Mouse (Mus musculus) forebrain, embryonic 13.5 days (tissue): ENCODE measurements at regions not wholly inside any gene's neighbourhood (a gene's known extent, or its start where the extent isn't known, plus 50 kb on each side); places are given as distances from the start of the nearest gene placed in this dataset.
A peak's percentile ranks its signal among the peaks of the same experiment; 100 is the strongest.

Source experiments
- ATAC-seq: fragments of 200-750 bp; cut with Nextera tagmentation; 2 replicates; pipeline ENCODE4 v1.8.0; 2017
- H3K27ac ChIP-seq: fragments of 300-500 bp; sonication (generic); 2 replicates; pipeline ENCODE4 v1.5.1; 2015; ENCODE audit warnings: inconsistent platforms, mild to moderate bottlenecking, moderate library complexity
- H3K27me3 ChIP-seq: fragments of 300-500 bp; sonication (generic); 2 replicates; pipeline ENCODE4 v1.6.1; 2015; ENCODE audit warnings: mild to moderate bottlenecking, inconsistent platforms
- H3K36me3 ChIP-seq: fragments of 300-500 bp; sonication (generic); 2 replicates; pipeline ENCODE4 v1.6.1; 2015; ENCODE audit warnings: mild to moderate bottlenecking, inconsistent platforms; ENCODE audit not compliant: poor library complexity, severe bottlenecking
- H3K4me1 ChIP-seq: fragments of 300-500 bp; sonication (generic); 2 replicates; pipeline ENCODE4 v1.6.1; 2015; ENCODE audit warnings: inconsistent platforms
- H3K4me2 ChIP-seq: fragments of 300-500 bp; sonication (generic); 2 replicates; pipeline ENCODE4 v1.6.1; 2015; ENCODE audit warnings: inconsistent platforms, mild to moderate bottlenecking, moderate library complexity
- H3K4me3 ChIP-seq: fragments of 300-500 bp; sonication (generic); 2 replicates; pipeline ENCODE4 v1.5.1; 2015; ENCODE audit warnings: mild to moderate bottlenecking, inconsistent platforms
- H3K9ac ChIP-seq: fragments of 300-500 bp; sonication (generic); 2 replicates; pipeline ENCODE4 v1.6.1; 2015; ENCODE audit warnings: mild to moderate bottlenecking, inconsistent platforms
- H3K9me3 ChIP-seq: fragments of 300-500 bp; sonication (generic); replicated peaks from 2 replicates; pipeline ENCODE4 v1.6.1; 2016; ENCODE audit warnings: inconsistent platforms
- WGBS: fragments of 180-500 bp; shearing (Covaris S2); methylation state at CpG from one replicate; pipeline ENCODE4 v1.1.7; 2015; 5-methylcytosine and 5-hydroxymethylcytosine counted together

DNA sequence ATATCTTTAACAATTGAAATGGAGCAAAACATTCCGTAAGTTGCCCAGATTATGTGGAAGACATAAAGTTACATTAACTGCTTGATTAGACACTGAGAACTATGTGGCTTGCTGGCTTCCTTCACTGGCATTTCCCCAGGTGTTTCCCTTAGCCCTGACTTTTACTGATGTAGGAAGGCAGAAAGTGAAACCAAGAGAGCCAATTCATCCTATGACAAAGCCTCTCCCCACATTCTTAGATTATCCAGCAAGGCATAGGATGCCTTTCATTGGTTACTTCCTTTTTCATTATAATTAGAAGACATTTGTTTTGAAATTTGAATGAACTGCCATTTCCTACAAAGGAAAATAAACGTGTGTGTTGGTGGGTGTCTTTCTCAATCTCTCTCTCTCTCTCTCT lies 72.1 kb downstream of the Cdc42ep3 start:
- H3K4me1 ChIP-seq = no peaks in the 10 kb centered on the region
- H3K4me2 ChIP-seq = no peak overlapping the region
- no peak overlapping the region for H3K9ac ChIP-seq
- no peaks in the 10 kb centered on the region for H3K36me3 ChIP-seq
- H3K27me3 ChIP-seq = no peaks in the 10 kb centered on the region
- WGBS = 47% methylated on average over 2 of the region's 2 CpGs
- H3K27ac ChIP-seq = no peak overlapping the region
- H3K4me3 ChIP-seq = no peak overlapping the region
- no peak for ATAC-seq
- H3K9me3 ChIP-seq = no peaks in the 10 kb centered on the region

- Histone ChIP-seq H3K4me3 (no peak overlapping the region), H3K27me3 (no peaks in the 10 kb centered on the region), H3K9ac (no peak overlapping the region), H3K4me1 (no peaks in the 10 kb centered on the region), H3K36me3 (no peaks in the 10 kb centered on the region), H3K9me3 (no peaks in the 10 kb centered on the region), H3K4me2 (no peak overlapping the region), H3K27ac (no peak overlapping the region)
- WGBS = 86% methylated on average over 8 of the region's 8 CpGs
- ATAC-seq = no peak
These were observed 81.3 kb downstream of the Cdc42ep3 start for GRCm38 (mm10) chr17:79273551-79273950.

GRCm38 (mm10) chr17:79259691-79260090 lies 95.2 kb downstream of the Cdc42ep3 start:
- Histone ChIP-seq H3K4me1 (0 out of 2 replicates have a peak, but pooled peaks cover 3% of the 10 kb centered on the region), H3K36me3 (no peaks in the 10 kb centered on the region), H3K27ac (no peak overlapping the region), H3K9me3 (no peaks in the 10 kb centered on the region), H3K9ac (no peak overlapping the region), H3K4me2 (no peak overlapping the region), H3K27me3 (no peaks in the 10 kb centered on the region), H3K4me3 (no peak overlapping the region)
- no peak for ATAC-seq
- 68% methylated on average over 5 of the region's 5 CpGs for WGBS

DNA sequence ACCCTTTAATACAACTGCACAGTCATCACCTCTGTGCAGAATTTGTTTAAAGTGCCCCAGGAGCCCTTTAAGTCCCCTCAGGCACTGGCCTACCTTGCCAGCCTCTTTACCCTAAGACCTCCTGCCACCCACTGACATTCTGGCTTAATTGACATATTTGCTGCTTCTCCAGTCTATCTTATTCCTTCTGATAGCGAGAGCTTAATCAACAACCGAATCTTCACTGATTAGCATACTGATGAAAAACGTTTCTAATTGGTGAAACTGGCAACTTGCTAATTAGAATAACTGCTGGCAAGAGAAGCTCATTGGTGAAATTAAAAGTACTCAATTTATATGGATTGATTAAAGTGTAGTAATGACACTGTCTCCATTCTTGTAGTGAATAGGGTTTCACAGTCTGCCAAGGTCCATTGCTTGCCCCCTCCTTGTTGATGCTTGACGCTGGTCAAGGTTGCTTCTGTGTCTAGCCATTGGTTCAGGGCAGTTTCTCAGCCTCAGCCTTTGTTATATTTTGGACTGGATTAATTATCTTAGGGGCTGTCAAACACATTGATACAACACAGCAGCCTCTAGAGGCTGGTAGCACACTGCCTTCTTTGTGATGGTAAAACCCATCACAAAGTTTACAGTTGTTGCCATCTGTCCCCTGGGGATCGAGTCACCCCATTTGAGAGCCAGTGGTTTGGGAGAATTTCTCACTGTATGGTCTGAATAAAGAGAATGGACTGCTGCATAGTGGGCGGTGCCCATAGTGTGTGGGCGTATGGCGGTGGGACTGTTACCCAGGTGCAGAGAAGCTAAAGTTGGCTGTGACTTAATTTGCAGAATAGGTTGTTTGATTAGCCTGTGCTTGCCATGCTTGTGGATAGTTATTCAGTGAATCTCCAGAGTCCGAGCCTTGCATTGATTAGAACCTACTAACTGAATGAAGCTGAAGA lies 107.7 kb downstream of the Cdc42ep3 start:
- H3K36me3 ChIP-seq = no peaks in the 10 kb centered on the region
- H3K4me2 ChIP-seq = no peak overlapping the region
- peaks cover 6% of the 10 kb centered on the region; the same call in 1 of the 2 replicates for H3K9me3 ChIP-seq
- no peaks in the 10 kb centered on the region for H3K27me3 ChIP-seq
- H3K9ac ChIP-seq = no peak overlapping the region
- peaks cover 16% of the 10 kb centered on the region for H3K4me1 ChIP-seq
- peak; percentile 81 for ATAC-seq
- H3K4me3 ChIP-seq = no peak overlapping the region
- H3K27ac ChIP-seq = no peak overlapping the region
- 44% methylated on average over 9 of the region's 9 CpGs for WGBS

GRCm38 (mm10) chr17:79244121-79244520 lies 110.8 kb downstream of the Cdc42ep3 start:
- no peak for ATAC-seq
- no peak overlapping the region for H3K4me2 ChIP-seq
- H3K27ac ChIP-seq = no peak overlapping the region
- H3K9me3 ChIP-seq = peaks cover 6% of the 10 kb centered on the region; the same call in 1 of the 2 replicates
- peaks cover 16% of the 10 kb centered on the region for H3K4me1 ChIP-seq
- H3K27me3 ChIP-seq = no peaks in the 10 kb centered on the region
- no peaks in the 10 kb centered on the region for H3K36me3 ChIP-seq
- no peak overlapping the region for H3K9ac ChIP-seq
- no peak overlapping the region for H3K4me3 ChIP-seq
- 83% methylated on average over 11 of the region's 11 CpGs for WGBS

DNA sequence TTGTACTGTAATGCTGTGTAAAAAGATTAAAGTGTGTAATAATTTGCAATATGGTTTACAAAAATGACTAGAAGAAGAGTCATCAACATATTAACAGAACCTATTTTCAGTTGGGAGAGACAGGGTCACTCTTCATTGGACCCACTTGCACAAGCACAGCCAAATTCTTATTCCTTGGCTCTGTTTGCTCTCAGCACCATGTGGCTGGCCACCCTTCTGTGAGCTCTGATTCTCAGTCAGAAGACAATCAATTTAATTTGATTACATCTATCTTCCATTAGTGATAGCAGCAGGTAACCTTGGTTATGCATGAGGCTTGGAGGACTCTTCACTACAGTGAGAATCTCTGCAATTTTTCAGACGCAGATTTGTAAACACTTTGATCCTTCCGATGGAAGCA lies 111.5 kb downstream of the Cdc42ep3 start:
- H3K4me1 ChIP-seq = peaks cover 16% of the 10 kb centered on the region
- WGBS = 94% methylated on average over 2 of the region's 2 CpGs
- ATAC-seq = no peak
- no peak overlapping the region for H3K9ac ChIP-seq
- no peak overlapping the region for H3K4me3 ChIP-seq
- no peak overlapping the region for H3K27ac ChIP-seq
- peaks cover 6% of the 10 kb centered on the region; the same call in 1 of the 2 replicates for H3K9me3 ChIP-seq
- H3K36me3 ChIP-seq = no peaks in the 10 kb centered on the region
- H3K27me3 ChIP-seq = no peaks in the 10 kb centered on the region
- H3K4me2 ChIP-seq = no peak overlapping the region

DNA sequence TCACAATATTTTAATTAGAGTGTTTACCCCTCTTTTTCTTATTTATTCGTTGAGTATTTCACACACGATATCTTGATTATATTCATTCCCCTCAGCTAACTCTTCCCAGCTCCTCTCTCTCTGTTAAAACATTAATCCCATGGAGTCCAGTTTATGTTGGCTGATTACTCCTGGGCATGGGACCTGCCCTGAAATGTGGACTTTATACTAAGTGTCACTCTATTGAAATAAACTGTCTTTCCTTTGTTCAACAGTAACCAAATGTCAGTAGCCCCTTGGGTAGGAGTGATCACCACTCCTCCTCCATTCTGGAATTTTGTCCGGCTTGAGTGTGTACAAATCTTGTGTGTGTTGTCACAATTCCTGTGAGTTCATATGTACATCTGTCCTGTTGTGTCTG lies 113.4 kb downstream of the Cdc42ep3 start:
- H3K27ac ChIP-seq = no peak overlapping the region
- WGBS = 88% methylated on average over 3 of the region's 3 CpGs
- no peaks in the 10 kb centered on the region for H3K27me3 ChIP-seq
- peaks cover 6% of the 10 kb centered on the region; the same call in 1 of the 2 replicates for H3K9me3 ChIP-seq
- H3K9ac ChIP-seq = no peak overlapping the region
- H3K4me3 ChIP-seq = no peak overlapping the region
- H3K4me1 ChIP-seq = peaks cover 1% of the 10 kb centered on the region; the same call in 1 of the 2 replicates
- H3K36me3 ChIP-seq = no peaks in the 10 kb centered on the region
- ATAC-seq = no peak
- H3K4me2 ChIP-seq = no peak overlapping the region

DNA sequence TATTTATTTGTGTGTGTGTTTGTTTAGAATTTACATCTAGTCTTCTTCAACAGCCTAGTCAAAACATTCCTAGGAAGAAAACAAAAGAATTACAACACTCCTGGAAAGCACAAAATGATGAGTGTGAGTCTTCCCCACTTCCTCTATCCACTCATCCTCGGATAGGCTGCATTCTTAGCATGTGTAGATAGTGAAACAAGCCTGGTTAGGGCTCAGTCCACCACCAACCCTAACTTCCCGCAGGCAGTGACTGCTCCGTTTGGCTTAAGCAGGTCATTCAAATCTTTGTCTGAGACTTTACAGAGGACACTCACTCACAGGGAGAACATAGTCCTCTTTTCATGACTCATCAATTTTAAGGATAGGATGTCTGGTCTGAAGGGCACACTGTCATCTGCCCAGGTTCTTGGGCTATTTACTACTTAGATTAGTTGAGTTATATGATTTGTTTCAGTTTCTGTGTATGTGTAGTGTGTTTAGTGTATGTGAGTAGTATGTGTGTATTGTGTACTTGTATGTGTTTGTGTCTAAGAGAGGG lies 118.6 kb downstream of the Cdc42ep3 start:
- no peak for ATAC-seq
- 76% methylated on average over 3 of the region's 3 CpGs for WGBS
- Histone ChIP-seq H3K9ac (no peak overlapping the region), H3K27me3 (no peaks in the 10 kb centered on the region), H3K9me3 (no peaks in the 10 kb centered on the region), H3K4me1 (no peaks in the 10 kb centered on the region), H3K27ac (no peak overlapping the region), H3K4me3 (no peak overlapping the region), H3K36me3 (no peaks in the 10 kb centered on the region), H3K4me2 (no peak overlapping the region)

GRCm38 (mm10) chr17:79230653-79231489 lies 124.0 kb downstream of the Cdc42ep3 start:
- Histone ChIP-seq H3K4me2 (peak overlapping the region; percentile 48), H3K4me1 (peaks cover 7% of the 10 kb centered on the region), H3K4me3 (peak overlapping the region; percentile 9), H3K27me3 (no peaks in the 10 kb centered on the region), H3K9ac (no peak overlapping the region), H3K27ac (0 out of 2 replicates have a peak overlapping the region, but pooled peaks have one; percentile 16), H3K36me3 (no peaks in the 10 kb centered on the region), H3K9me3 (no peaks in the 10 kb centered on the region)
- 41% methylated on average over 25 of the region's 25 CpGs for WGBS
- peak; percentile 85 for ATAC-seq

DNA sequence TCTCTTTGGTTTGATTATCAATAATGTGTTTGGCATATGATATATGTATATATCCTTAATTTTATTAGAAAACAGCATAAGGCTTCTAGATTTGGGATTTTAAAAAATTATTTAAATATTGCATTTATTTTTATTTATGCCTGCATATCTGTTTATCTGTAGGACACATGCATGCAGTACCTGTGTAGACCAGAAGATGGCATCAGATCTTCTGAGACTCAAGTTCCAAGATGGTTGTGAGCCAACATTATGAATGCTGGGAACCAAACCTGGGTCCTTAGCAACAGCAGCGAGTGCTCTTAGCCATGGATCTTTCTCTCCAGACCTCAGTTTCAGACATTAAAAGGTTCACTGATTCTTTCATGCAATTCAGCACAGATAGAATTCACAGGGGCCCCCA lies 148.3 kb downstream of the Cdc42ep3 start:
- no peak overlapping the region for H3K9ac ChIP-seq
- no peak for ATAC-seq
- WGBS = 86% methylated on average over 1 of the region's 1 CpGs

DNA sequence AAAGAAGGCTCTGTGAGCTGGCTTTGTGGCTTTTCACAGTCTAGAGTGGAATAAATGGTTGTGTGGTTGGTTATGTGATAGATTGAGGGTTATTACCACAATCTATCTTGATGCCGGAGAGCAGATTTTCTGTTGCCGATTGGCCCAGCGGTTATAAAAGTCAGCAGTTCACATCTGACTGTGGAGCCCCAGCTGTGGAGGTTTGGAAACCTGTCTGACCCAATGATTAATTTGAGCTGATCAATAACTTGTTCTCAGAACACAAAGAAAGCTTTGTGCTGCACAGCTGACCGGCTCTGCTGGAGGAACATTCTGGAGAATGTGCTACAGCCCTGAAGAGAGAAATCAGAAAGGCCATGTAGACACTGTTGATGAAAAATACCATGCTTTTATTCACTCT lies 148.8 kb downstream of the Cdc42ep3 start:
- ATAC-seq = no peak
- Histone ChIP-seq H3K4me1 (no peaks in the 10 kb centered on the region), H3K36me3 (no peaks in the 10 kb centered on the region), H3K9ac (no peak overlapping the region), H3K27ac (no peak overlapping the region), H3K4me2 (no peak overlapping the region), H3K9me3 (no peaks in the 10 kb centered on the region; the same call in 1 of the 2 replicates), H3K27me3 (no peaks in the 10 kb centered on the region), H3K4me3 (no peak overlapping the region)
- WGBS = 95% methylated on average over 4 of the region's 4 CpGs

More for the DNA sequence above, 148.3 kb downstream of the Cdc42ep3 start:
- Histone ChIP-seq H3K4me2 (no peak overlapping the region), H3K36me3 (no peaks in the 10 kb centered on the region), H3K4me1 (no peaks in the 10 kb centered on the region), H3K4me3 (no peak overlapping the region), H3K27ac (no peak overlapping the region), H3K27me3 (no peaks in the 10 kb centered on the region), H3K9me3 (no peaks in the 10 kb centered on the region; the same call in 1 of the 2 replicates)
